Mouse (Mus musculus): ENCODE results near the gene Tmem132b. TPM values are rescaled to one million over a fixed set of nuclear protein-coding genes. Genes with fewer than 3 reads are reported as not detected.

Tmem132b gene
- polyA plus RNA-seq, 1 experiment: not detected

DNA sequence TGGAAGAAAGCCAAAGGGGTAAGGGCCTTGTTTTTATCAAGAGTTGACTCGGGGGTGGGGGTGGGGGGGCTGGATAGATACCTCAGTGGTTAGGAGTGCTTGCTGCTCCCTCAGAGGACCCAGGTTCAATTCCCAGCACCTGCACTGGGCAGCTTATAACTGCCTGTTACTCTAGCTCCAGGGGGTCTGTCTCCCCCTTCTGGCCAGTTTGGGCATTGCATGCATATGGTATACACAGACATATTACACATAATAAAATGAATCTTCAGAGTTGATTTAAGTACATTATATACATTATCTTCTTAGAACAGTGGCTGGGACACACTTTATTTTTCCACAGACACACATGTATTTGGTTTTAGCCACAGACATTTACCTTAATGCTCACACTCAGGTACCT lies 202.2 kb downstream of the Tmem132b start:
- no peak overlapping the region for H3K27ac ChIP-seq (ENCODE audit: insufficient read depth, low read depth, low read length)
- H3K4me3 ChIP-seq (ENCODE audit: insufficient read depth, low read length): no peak overlapping the region
- TF ChIP-seq CTCF (IDR thresholded peaks at IDR 0.05; ENCODE audit: low read depth, low read length) (no peak), POLR2A (IDR thresholded peaks at IDR 0.05; ENCODE audit: borderline replicate concordance, low read depth, low read length) (no peak)
- no peaks in the 10 kb centered on the region for H3K4me1 ChIP-seq (ENCODE audit: control insufficient read depth, insufficient read depth, low read length)

DNA sequence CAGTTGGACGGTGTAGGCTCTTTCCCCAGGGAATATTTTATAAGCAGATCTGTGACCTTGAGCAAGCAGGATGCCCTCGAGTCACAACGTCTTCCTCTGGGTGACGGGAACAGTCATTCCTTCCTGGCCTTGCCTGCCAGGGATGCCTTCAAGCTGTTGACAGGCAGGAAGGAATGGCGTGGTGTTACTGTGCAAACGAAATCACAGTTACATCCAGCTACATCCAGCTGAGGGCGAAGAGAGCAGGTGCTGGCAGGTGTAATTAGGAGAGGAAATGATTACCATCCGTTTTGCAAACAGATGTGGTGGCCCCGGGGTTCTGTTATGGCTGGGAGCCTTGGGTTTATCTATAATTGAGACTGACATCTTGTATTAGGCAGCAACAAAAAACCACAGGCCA lies 205.5 kb downstream of the Tmem132b start:
- H3K4me1 ChIP-seq (ENCODE audit: control insufficient read depth, insufficient read depth, low read length): no peaks in the 10 kb centered on the region
- no peak overlapping the region for H3K4me3 ChIP-seq (ENCODE audit: insufficient read depth, low read length)
- no peak overlapping the region for H3K27ac ChIP-seq (ENCODE audit: insufficient read depth, low read depth, low read length)
- TF ChIP-seq POLR2A (IDR thresholded peaks at IDR 0.05; ENCODE audit: borderline replicate concordance, low read depth, low read length) (no peak), CTCF (IDR thresholded peaks at IDR 0.05; ENCODE audit: low read depth, low read length) (no peak)

DNA sequence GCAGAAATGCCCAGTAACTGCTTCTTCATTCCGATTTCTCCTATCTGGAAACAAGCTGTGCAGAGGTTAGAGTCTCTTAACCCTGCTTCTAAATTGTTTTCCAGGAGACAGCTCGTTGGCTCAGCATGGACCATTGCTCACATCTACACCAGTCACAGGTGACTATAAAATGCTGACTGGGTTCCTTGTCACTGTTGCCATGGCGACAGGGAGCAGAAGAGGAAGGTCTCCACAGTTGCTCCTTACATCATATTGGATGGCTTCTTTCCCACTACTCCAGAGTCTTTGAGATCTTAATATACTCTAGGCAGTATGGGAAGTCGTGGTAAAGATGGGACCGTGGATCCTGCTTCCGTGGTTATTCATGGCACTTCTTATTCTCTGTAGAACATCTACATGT lies 211.9 kb downstream of the Tmem132b start:
- H3K27ac ChIP-seq (ENCODE audit: insufficient read depth, low read depth, low read length): no peak overlapping the region
- H3K4me3 ChIP-seq (ENCODE audit: insufficient read depth, low read length): no peak overlapping the region
- no peaks in the 10 kb centered on the region for H3K4me1 ChIP-seq (ENCODE audit: control insufficient read depth, insufficient read depth, low read length)
- no peak for TF ChIP-seq CTCF (IDR thresholded peaks at IDR 0.05; ENCODE audit: low read depth, low read length)
- TF ChIP-seq POLR2A (IDR thresholded peaks at IDR 0.05; ENCODE audit: borderline replicate concordance, low read depth, low read length): no peak

DNA sequence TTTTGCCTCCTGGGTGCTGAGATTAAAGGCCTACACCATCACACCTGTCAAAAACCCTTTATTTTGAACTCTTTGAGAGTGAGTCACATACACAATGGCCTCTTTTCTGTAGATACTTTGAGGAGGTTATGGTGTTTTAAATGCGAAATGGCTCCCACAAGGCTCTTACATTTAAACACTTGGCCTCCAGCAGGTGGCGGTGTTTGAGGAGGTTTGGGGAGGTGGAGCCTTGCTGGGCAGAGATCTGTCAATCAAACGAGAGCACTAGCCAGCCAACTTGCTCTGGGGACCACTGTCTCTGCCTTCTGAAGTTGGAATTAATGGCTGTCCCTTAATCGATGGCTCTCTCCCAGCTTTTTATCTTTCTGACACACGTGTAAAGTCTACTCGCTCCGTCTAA lies 214.2 kb downstream of the Tmem132b start:
- no peak overlapping the region for H3K4me3 ChIP-seq (ENCODE audit: insufficient read depth, low read length)

DNA sequence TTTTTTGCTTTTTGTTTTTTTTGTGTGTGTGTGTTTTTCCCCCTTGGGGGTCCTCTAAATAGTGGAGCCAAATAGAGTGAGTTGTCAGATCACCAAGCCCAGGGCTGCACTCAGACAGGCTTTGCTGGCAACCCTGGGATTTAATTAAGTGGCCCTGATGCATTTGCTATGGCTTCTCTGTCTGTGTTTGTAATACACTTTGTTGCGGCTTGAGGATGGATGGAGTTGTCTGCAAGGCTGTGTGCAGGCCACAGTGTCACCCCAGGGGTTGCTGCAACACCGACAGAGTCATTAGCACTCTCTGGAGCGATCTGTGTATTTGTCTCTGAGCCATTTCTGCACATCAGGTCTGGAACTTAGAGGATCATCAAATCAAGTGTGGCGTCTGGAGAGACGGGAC lies 219.9 kb downstream of the Tmem132b start:
- Histone ChIP-seq H3K4me1 (ENCODE audit: control insufficient read depth, insufficient read depth, low read length) (no peaks in the 10 kb centered on the region), H3K27ac (ENCODE audit: insufficient read depth, low read depth, low read length) (no peak overlapping the region), H3K4me3 (ENCODE audit: insufficient read depth, low read length) (no peak overlapping the region)
- no peak for TF ChIP-seq CTCF (IDR thresholded peaks at IDR 0.05; ENCODE audit: low read depth, low read length)
- no peak for TF ChIP-seq POLR2A (IDR thresholded peaks at IDR 0.05; ENCODE audit: borderline replicate concordance, low read depth, low read length)

More for the DNA sequence above, 214.2 kb downstream of the Tmem132b start:
- TF ChIP-seq POLR2A (IDR thresholded peaks at IDR 0.05; ENCODE audit: borderline replicate concordance, low read depth, low read length): no peak
- no peak for TF ChIP-seq CTCF (IDR thresholded peaks at IDR 0.05; ENCODE audit: low read depth, low read length)
- Histone ChIP-seq H3K27ac (ENCODE audit: insufficient read depth, low read depth, low read length) (no peak overlapping the region), H3K4me1 (ENCODE audit: control insufficient read depth, insufficient read depth, low read length) (no peaks in the 10 kb centered on the region)

DNA sequence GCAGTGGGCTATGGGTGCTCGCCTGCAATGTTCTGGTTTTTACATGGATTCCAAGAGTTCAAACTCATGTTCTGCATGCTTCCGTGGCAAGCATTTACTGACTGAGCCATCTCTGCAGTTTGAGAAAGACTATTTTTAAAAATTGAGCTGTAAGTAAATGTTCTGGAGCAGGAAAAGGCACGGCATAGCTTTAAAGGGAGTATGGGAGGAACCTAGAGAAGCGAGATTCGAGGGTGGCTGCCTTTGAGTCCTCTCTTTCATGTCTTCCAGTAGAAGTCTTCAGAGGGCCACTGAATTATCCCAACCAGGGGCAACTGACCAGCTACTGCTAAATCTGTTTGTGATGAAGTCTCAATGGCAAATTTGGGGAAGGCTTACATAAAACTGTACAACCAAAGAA lies 221.0 kb downstream of the Tmem132b start:
- Histone ChIP-seq H3K4me3 (ENCODE audit: insufficient read depth, low read length) (no peak overlapping the region), H3K4me1 (ENCODE audit: control insufficient read depth, insufficient read depth, low read length) (no peaks in the 10 kb centered on the region), H3K27ac (ENCODE audit: insufficient read depth, low read depth, low read length) (no peak overlapping the region)
- TF ChIP-seq CTCF (IDR thresholded peaks at IDR 0.05; ENCODE audit: low read depth, low read length) (no peak), POLR2A (IDR thresholded peaks at IDR 0.05; ENCODE audit: borderline replicate concordance, low read depth, low read length) (no peak)

DNA sequence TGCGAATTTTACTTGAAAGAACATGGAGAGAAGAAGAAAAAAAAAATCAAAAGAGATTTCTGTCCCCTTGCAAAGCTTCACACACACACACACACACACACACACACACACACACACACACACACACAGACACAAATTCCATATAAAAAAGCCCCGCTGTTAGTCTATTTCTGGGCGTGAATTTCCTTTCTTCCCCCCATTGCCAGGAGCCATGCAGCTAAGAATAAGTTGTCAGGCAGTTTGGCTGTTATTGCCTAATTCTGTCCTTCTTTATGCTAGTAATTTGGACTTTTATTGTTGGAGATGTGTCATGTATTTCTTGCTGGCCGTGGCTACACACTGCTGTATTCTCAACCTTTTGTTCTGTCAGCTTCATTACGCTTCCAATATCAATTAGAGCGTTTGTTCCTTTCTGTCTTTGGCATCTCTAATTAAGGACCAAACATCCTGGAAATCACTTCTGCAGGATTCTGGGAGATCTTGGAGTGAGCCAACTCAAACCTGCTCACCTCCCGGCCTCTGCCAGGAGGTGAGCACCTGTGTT lies 225.5 kb downstream of the Tmem132b start:
- H3K4me1 ChIP-seq (ENCODE audit: control insufficient read depth, insufficient read depth, low read length): no peaks in the 10 kb centered on the region
- no peak overlapping the region for H3K27ac ChIP-seq (ENCODE audit: insufficient read depth, low read depth, low read length)
- TF ChIP-seq POLR2A (IDR thresholded peaks at IDR 0.05; ENCODE audit: borderline replicate concordance, low read depth, low read length) (no peak), CTCF (IDR thresholded peaks at IDR 0.05; ENCODE audit: low read depth, low read length) (no peak)
- H3K4me3 ChIP-seq (ENCODE audit: insufficient read depth, low read length): no peak overlapping the region

DNA sequence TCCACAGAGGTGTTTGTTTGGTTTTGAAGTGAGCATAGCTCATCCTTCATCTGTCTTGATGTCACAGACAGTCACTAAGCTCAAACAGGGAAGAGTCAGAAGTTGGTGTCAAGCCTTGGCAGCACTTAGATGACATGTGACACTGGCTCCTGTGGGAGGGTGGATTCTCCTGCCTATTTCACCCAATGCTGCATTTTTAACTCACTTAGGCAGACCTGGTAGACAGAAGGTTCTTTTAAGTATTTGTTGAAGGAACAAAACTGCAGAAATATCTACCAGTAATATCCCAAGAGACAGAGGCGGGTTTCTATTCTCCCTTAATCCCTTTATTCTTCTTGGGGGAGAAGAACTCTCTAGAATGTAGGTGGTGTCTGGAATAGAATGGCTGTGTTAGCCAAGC lies 226.9 kb downstream of the Tmem132b start:
- Histone ChIP-seq H3K4me3 (ENCODE audit: insufficient read depth, low read length) (no peak overlapping the region), H3K27ac (ENCODE audit: insufficient read depth, low read depth, low read length) (no peak overlapping the region), H3K4me1 (ENCODE audit: control insufficient read depth, insufficient read depth, low read length) (no peaks in the 10 kb centered on the region)
- no peak for TF ChIP-seq POLR2A (IDR thresholded peaks at IDR 0.05; ENCODE audit: borderline replicate concordance, low read depth, low read length)
- no peak for TF ChIP-seq CTCF (IDR thresholded peaks at IDR 0.05; ENCODE audit: low read depth, low read length)

DNA sequence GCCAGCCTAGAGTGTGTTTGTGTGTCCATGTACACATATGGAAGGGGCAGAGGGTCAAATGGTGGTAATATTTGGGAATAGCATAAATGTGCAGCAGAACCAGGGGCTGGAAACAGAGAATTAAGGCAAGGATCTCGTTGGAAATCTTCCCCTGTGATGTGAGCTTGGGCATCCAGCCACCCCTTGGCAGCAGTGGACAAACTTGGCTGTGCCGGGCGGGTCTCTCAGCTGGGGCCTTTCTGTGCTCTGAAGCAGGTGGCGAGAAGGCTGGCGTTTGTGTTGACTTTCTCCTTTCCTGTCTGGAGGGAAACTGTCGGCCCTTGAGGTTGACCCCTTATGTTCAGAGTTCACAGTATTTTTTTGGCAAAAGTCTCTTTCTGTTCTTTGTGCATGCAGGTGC lies 235.4 kb downstream of the Tmem132b start:
- H3K27ac ChIP-seq (ENCODE audit: insufficient read depth, low read depth, low read length): no peak overlapping the region
- TF ChIP-seq CTCF (IDR thresholded peaks at IDR 0.05; ENCODE audit: low read depth, low read length) (no peak), POLR2A (IDR thresholded peaks at IDR 0.05; ENCODE audit: borderline replicate concordance, low read depth, low read length) (no peak)
- H3K4me3 ChIP-seq (ENCODE audit: insufficient read depth, low read length): no peak overlapping the region
- H3K4me1 ChIP-seq (ENCODE audit: control insufficient read depth, insufficient read depth, low read length): no peaks in the 10 kb centered on the region

DNA sequence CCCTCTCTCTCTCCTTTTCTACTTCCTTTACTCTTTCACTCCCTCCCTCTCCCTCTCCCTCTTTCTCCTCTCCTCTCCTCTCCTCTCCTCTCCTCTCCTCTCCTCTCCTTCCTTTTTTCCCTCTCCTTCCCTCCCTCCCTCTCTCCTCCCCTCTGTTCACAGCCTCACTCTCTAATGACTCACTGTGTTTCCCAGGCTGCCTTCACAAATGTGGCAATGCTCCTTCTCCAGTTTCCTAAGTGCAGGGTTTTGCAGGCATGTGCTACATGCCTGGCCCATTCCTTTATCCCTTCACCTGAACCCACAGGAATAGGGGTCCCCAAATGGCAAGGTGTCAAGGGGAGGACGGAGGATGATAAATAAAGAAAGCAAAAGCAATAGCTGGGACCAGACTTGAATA lies 236.4 kb downstream of the Tmem132b start:
- Histone ChIP-seq H3K4me3 (ENCODE audit: insufficient read depth, low read length) (no peak overlapping the region), H3K4me1 (ENCODE audit: control insufficient read depth, insufficient read depth, low read length) (no peaks in the 10 kb centered on the region), H3K27ac (ENCODE audit: insufficient read depth, low read depth, low read length) (no peak overlapping the region)
- TF ChIP-seq POLR2A (IDR thresholded peaks at IDR 0.05; ENCODE audit: borderline replicate concordance, low read depth, low read length) (no peak), CTCF (IDR thresholded peaks at IDR 0.05; ENCODE audit: low read depth, low read length) (no peak)

DNA sequence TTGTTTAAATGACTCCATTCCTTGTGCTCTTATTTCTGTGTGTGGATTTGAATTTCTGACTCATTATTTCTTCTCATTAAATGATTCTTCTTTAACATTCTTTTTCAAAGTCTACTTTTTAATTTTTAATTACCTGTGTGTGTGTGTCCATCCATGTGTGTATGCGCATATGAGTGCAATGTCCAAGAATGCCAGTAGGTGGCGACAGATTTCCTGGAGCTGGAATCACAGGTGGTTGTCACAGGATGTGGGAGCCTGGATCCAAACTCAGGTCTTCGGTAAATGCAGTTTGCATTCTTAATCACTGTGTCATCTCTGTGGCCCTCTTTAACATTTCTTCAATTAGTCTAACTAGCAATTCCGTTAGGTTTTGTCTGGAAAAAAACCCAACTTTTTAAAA lies 240.7 kb downstream of the Tmem132b start:
- TF ChIP-seq CTCF (IDR thresholded peaks at IDR 0.05; ENCODE audit: low read depth, low read length): no peak
- no peak for TF ChIP-seq POLR2A (IDR thresholded peaks at IDR 0.05; ENCODE audit: borderline replicate concordance, low read depth, low read length)
- Histone ChIP-seq H3K4me1 (ENCODE audit: control insufficient read depth, insufficient read depth, low read length) (no peaks in the 10 kb centered on the region), H3K4me3 (ENCODE audit: insufficient read depth, low read length) (no peak overlapping the region), H3K27ac (ENCODE audit: insufficient read depth, low read depth, low read length) (no peak overlapping the region)

Data from bone marrow macrophage, adult 2 months (primary cell).